Comparison of ENCODE assay signal across 9 mouse cellular contexts in genomic region chr7:27691076-27691475, GRCm38 (mm10). TPM values are rescaled to one million over a fixed set of nuclear protein-coding genes. Genes with fewer than 3 reads are reported as not detected.
DNase-seq lines count a peak whose midpoint lies in the region; ATAC-seq and TF ChIP-seq lines count a peak whose summit lies in the region.
"Had no signal": no experiment of that assay in that cellular context is flagged by ENCODE, and none has a peak within 500 bp of the region (broad histone marks: within the 10 kb centered on the region; RNA-seq: fewer than 3 reads in every experiment).

No protein-coding gene starts in this region.

- H3K27ac ChIP-seq in hindbrain, embryonic 14.5 days: no peak overlapping the region
- H3K27ac ChIP-seq in hindbrain, embryonic 12.5 days: no peak overlapping the region
- no peak overlapping the region for H3K27ac ChIP-seq in embryonic facial prominence, embryonic 10.5 days (replicated peaks)

- H3K79me2 ChIP-seq in C2C12 (ENCODE audit: control insufficient read depth, insufficient read depth): no peaks in the 10 kb centered on the region

- no peak overlapping the region for H3K4me2 ChIP-seq in hindbrain, embryonic 14.5 days (replicated peaks)
- H3K4me2 ChIP-seq in hindbrain, embryonic 12.5 days (replicated peaks): no peak overlapping the region

- no peak for ATAC-seq in hindbrain, embryonic 14.5 days (ENCODE audit: low FRiP score)
- ATAC-seq in hindbrain, embryonic 12.5 days (ENCODE audit: low FRiP score): no peak
- ATAC-seq in inflammation-experienced regulatory T-cells, adult 6 months: no peak

- H3K79me3 ChIP-seq in C2C12 (ENCODE audit: low read depth): no peaks in the 10 kb centered on the region

- peak; percentile 42 for DNase-seq in hindbrain, embryonic 14.5 days (ENCODE audit: low spot score)
- DNase-seq in MEL-GATA-1-ER (ENCODE audit: extremely low read depth, low read depth): peak; percentile 46
- DNase-seq in embryonic facial prominence, embryonic 10.5 days (ENCODE audit: low spot score): peak; percentile 42
- peak; percentile 72 for DNase-seq in naive thymus-derived CD4-positive, alpha-beta T cell, adult 2 months (ENCODE audit: low read depth)
- DNase-seq in urinary bladder, postnatal 10 days (ENCODE audit: low spot score): no peak

- no peaks in the 10 kb centered on the region for H3K27me3 ChIP-seq in hindbrain, embryonic 14.5 days (ENCODE audit: control insufficient read depth, insufficient read depth, low read length)
- H3K27me3 ChIP-seq in hindbrain, embryonic 12.5 days: no peaks in the 10 kb centered on the region
- H3K27me3 ChIP-seq in C2C12 (ENCODE audit: control insufficient read depth, insufficient read depth, insufficient read length): no peaks in the 10 kb centered on the region
- no peaks in the 10 kb centered on the region for H3K27me3 ChIP-seq in embryonic facial prominence, embryonic 10.5 days (replicated peaks; ENCODE audit: low read depth, poor library complexity, severe bottlenecking)

- 37% methylated on average over 5 of the region's 5 CpGs for WGBS in hindbrain, embryonic 14.5 days
- WGBS in hindbrain, embryonic 12.5 days: 38% methylated on average over 5 of the region's 5 CpGs
- WGBS in embryonic facial prominence, embryonic 10.5 days: 40% methylated on average over 5 of the region's 5 CpGs

- H3K9ac ChIP-seq in hindbrain, embryonic 14.5 days: no peak overlapping the region
- H3K9ac ChIP-seq in hindbrain, embryonic 12.5 days: no peak overlapping the region

- no peak overlapping the region for H3K4me3 ChIP-seq in hindbrain, embryonic 14.5 days (replicated peaks; ENCODE audit: low read length)
- H3K4me3 ChIP-seq in hindbrain, embryonic 12.5 days: no peak overlapping the region
- H3K4me3 ChIP-seq in C2C12 (ENCODE audit: insufficient read depth, poor library complexity, severe bottlenecking): no peak overlapping the region
- no peak overlapping the region for H3K4me3 ChIP-seq in embryonic facial prominence, embryonic 10.5 days
- H3K4me3 ChIP-seq: erythroblast, embryonic 14.5 days had no signal

- peaks cover 13% of the 10 kb centered on the region for H3K4me1 ChIP-seq in hindbrain, embryonic 14.5 days (replicated peaks; ENCODE audit: control insufficient read depth, insufficient read depth, low read length)
- peaks cover 11% of the 10 kb centered on the region for H3K4me1 ChIP-seq in hindbrain, embryonic 12.5 days
- H3K4me1 ChIP-seq in embryonic facial prominence, embryonic 10.5 days: peaks cover 14% of the 10 kb centered on the region

- 0 out of 2 replicates have a peak, but pooled peaks cover 6% of the 10 kb centered on the region for H3K36me3 ChIP-seq in hindbrain, embryonic 14.5 days (replicated peaks; ENCODE audit: control insufficient read depth, insufficient read depth)
- 0 out of 2 replicates have a peak, but pooled peaks cover 4% of the 10 kb centered on the region for H3K36me3 ChIP-seq in hindbrain, embryonic 12.5 days
- no peaks in the 10 kb centered on the region for H3K36me3 ChIP-seq in C2C12 (ENCODE audit: control insufficient read depth, insufficient read depth)
- H3K36me3 ChIP-seq in embryonic facial prominence, embryonic 10.5 days (replicated peaks): 0 out of 2 replicates have a peak, but pooled peaks cover 9% of the 10 kb centered on the region

- H3K9me3 ChIP-seq in hindbrain, embryonic 14.5 days (ENCODE audit: control insufficient read depth, low read length): no peaks in the 10 kb centered on the region
- no peaks in the 10 kb centered on the region for H3K9me3 ChIP-seq in hindbrain, embryonic 12.5 days (replicated peaks)
- H3K9me3 ChIP-seq in embryonic facial prominence, embryonic 10.5 days: no peaks in the 10 kb centered on the region

- no peak overlapping the region for H3ac ChIP-seq in C2C12 (ENCODE audit: control insufficient read depth, insufficient read length, low read depth)

- peak; percentile 42 for TF ChIP-seq CTCF in C2C12 (IDR thresholded peaks at IDR 0.05; ENCODE audit: control insufficient read depth, insufficient read depth, insufficient read length)

TF ChIP-seq in C2C12, 6 proteins besides CTCF, POLR2A, EP300 and RAD21:
- TF ChIP-seq CEBPB (IDR thresholded peaks at IDR 0.05; ENCODE audit: low read depth): no peak
- TF ChIP-seq FOSL1 (IDR thresholded peaks at IDR 0.05; ENCODE audit: insufficient read depth, low read length, poor library complexity, severe bottlenecking): no peak
- no peak for TF ChIP-seq MAX (IDR thresholded peaks at IDR 0.05)
- no peak for TF ChIP-seq USF1 (IDR thresholded peaks at IDR 0.05; ENCODE audit: low read depth)
- TF ChIP-seq MYOG (IDR thresholded peaks at IDR 0.05; ENCODE audit: control insufficient read depth, extremely low read depth, insufficient read length): no peak
- no peak for TF ChIP-seq MYOD1 (IDR thresholded peaks at IDR 0.05; ENCODE audit: control insufficient read depth, insufficient read length, low read depth)

RNA-seq across cellular contexts. Expression of gene Zfp607b, which starts 1.9 kb away (rescaled TPM):
- 11.8 and 12.5 TPM in 2 replicates for polyA plus RNA-seq in hindbrain, embryonic 14.5 days (2014; fragmentation: Nextera tagmentation; extraction: Ambion mirVana)
- 6.9 and 8.7 TPM in 2 replicates for polyA plus RNA-seq in hindbrain, embryonic 12.5 days (2016; fragmentation: Nextera tagmentation; extraction: Ambion mirVana)
- polyA plus RNA-seq in C2C12 (2012; fragmentation: generic; extraction: Trizol): 0.75 TPM
- polyA plus RNA-seq in embryonic facial prominence, embryonic 10.5 days (2016; fragmentation: Nextera tagmentation; extraction: Ambion mirVana): 4.9 and 5.0 TPM in 2 replicates
- polyA plus RNA-seq in inflammation-experienced regulatory T-cells, adult 6 months (2017; shearing (Covaris generic)): 1 to 10 TPM; 1.9 to 3.5 (median 3.3) TPM
- polyA plus RNA-seq: erythroblast, embryonic 14.5 days had no signal

RNA-seq across cellular contexts. Expression of gene Map3k10, which starts 16.7 kb away (rescaled TPM):
- 23.5 and 27.2 TPM in 2 replicates for polyA plus RNA-seq in hindbrain, embryonic 14.5 days (2014; fragmentation: Nextera tagmentation; extraction: Ambion mirVana)
- polyA plus RNA-seq in hindbrain, embryonic 12.5 days (2016; fragmentation: Nextera tagmentation; extraction: Ambion mirVana): 18.8 and 19.8 TPM in 2 replicates
- 31.4 TPM for polyA plus RNA-seq in C2C12 (2012; fragmentation: generic; extraction: Trizol)
- 9.0 and 9.2 TPM in 2 replicates for polyA plus RNA-seq in embryonic facial prominence, embryonic 10.5 days (2016; fragmentation: Nextera tagmentation; extraction: Ambion mirVana)
- 1 to 10 TPM in 1 of 3 experiments, under 1 TPM in 2; 0.88 to 1.4 (median 0.91) TPM for polyA plus RNA-seq in inflammation-experienced regulatory T-cells, adult 6 months (2017; shearing (Covaris generic))

RNA-seq across cellular contexts. Expression of gene Ttc9b, which starts 37.4 kb away (rescaled TPM):
- polyA plus RNA-seq in hindbrain, embryonic 14.5 days (2014; fragmentation: Nextera tagmentation; extraction: Ambion mirVana): 98.6 and 100 TPM in 2 replicates
- polyA plus RNA-seq in hindbrain, embryonic 12.5 days (2016; fragmentation: Nextera tagmentation; extraction: Ambion mirVana): 19.7 and 20.4 TPM in 2 replicates
- 0.11 TPM for polyA plus RNA-seq in C2C12 (2012; fragmentation: generic; extraction: Trizol)
- polyA plus RNA-seq in embryonic facial prominence, embryonic 10.5 days (2016; fragmentation: Nextera tagmentation; extraction: Ambion mirVana): 1.6 and 1.9 TPM in 2 replicates
- not detected for polyA plus RNA-seq in inflammation-experienced regulatory T-cells, adult 6 months (2017; shearing (Covaris generic))
- polyA plus RNA-seq: erythroblast, embryonic 14.5 days had no signal

RNA-seq across cellular contexts. Expression of gene Zfp60, which starts 40.1 kb away (rescaled TPM):
- 92.5 and 99.3 TPM in 2 replicates for polyA plus RNA-seq in hindbrain, embryonic 14.5 days (2014; fragmentation: Nextera tagmentation; extraction: Ambion mirVana)
- polyA plus RNA-seq in hindbrain, embryonic 12.5 days (2016; fragmentation: Nextera tagmentation; extraction: Ambion mirVana): 101 and 107 TPM in 2 replicates
- polyA plus RNA-seq in C2C12 (2012; fragmentation: generic; extraction: Trizol): 1.3 TPM
- 57.1 and 58.6 TPM in 2 replicates for polyA plus RNA-seq in embryonic facial prominence, embryonic 10.5 days (2016; fragmentation: Nextera tagmentation; extraction: Ambion mirVana)
- 10 to 100 TPM in 1 of 3 experiments, 1 to 10 TPM in 2; 7.2 to 12.6 (median 8.5) TPM for polyA plus RNA-seq in inflammation-experienced regulatory T-cells, adult 6 months (2017; shearing (Covaris generic))
